Mouse (Mus musculus): ENCODE measurements around the gene Pfkm.

Gene Pfkm

GRCm38 (mm10) chr15:98102401-98102800, 10.0 kb downstream of the Pfkm start:
- DNase-seq: no peak

- DNase-seq: no peak
Measured at GRCm38 (mm10) chr15:98106506-98106905, 14.1 kb downstream of the Pfkm start.

DNA sequence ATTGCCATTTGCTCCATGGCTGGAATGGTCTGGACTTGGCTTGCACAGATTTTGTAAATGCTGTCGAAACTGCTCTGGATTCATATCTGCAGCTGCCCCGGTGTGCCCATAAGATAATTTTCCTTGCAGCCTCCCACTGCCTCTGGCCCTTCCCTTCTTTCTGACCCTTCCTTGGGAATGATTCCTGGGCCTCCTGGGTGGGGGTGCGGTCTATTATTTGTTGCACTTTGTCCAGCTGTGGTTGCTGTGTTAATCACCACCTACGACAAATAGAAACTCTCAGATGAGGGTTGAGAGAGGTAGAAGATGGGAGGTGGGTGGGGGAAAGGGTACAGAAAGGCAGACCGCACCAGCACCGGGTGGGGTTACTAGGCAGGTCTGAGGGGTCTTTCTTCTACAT, 14.8 kb downstream of the Pfkm start:
- DNase-seq: no peak

DNA sequence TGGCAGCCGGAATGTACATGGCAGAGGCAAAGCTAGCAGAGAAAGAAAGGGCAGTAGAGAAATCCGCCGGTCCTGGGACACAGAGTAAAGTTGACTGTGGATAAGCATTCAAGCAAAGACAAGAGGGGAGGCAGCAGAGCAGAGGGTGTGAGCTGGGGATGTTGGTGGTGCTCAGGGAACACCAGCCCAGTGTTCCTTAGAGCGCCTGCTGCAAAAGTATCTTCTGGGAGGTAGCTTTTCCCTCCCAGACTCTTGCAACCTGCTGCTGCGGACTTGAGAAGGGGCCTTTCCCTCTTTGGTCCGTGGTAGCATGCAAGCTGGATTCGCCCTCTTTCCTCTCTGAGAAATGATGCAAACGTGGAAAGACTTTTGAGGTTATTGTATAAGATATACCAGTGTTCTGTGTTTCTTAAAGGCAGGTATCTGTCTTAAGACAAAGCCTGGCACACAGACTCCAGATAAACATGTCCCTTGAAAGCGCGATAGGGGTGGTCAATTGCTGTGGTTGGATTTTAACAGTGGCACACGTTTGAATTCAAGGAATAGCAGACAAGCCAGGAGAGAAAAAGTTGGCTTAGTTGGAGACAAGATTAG, 15.4 kb downstream of the Pfkm start:
- no peak for DNase-seq

DNA sequence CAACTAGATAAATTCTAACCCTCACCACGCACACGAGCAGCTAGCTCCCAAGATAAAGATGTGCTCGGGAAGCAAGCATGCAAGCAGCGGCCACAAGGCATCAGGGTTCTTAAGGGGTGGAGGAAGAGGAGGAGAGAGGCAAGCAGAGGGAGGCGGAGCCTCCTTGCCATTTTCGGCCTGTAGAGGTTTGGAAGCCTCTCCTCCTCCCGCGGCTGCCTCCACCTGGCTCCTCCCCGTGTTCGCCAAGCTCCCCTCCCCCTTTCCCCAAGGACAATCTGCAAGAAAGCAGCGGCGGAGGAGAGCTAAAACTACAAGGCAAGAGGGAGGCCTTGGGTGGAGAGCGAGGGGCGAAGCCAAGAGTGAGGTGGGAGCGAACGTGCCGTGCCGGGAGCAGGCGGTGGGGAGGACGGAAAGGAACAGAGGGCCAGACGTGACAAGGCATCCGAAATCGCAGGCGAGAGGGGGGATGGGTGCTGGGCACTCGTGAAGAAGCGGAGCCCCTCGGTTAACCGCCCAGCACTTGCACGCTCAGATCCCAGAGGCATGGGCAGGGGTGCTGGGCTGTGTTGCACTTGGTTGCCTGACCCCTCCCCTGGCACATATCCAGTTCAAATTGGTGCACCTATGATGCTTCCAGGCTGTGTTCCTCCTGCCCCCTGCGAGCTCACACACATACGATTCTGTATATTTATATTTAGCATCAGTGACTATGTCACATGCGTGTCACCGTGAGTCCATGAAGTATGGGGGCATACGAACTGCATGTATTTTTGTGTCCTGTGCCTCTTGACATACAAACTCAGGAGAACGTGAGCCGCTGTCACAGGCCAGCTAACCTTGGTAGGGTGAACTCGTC, 16.1 kb downstream of the Pfkm start:
- peak; percentile 87 for DNase-seq

DNA sequence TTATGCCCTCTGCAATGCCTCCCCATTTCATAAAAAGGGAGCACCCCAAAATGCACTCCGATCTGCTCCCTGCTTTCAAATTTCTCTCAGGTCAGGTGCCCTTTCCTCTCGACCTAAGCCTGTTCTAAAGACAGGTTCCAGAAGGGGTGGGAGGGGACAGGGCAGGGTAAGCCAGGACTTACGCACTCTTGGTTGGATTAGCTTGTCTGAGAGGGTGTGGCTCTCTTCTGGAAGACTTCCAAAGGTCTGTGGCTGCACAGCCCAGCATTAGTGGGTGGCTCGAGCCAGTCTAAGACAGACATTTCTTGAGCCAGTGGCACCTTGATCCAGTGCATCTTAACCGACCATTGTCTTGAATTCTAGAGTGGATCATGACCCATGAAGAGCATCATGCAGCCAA, 19.4 kb downstream of the Pfkm start:
- no peak for DNase-seq

DNA sequence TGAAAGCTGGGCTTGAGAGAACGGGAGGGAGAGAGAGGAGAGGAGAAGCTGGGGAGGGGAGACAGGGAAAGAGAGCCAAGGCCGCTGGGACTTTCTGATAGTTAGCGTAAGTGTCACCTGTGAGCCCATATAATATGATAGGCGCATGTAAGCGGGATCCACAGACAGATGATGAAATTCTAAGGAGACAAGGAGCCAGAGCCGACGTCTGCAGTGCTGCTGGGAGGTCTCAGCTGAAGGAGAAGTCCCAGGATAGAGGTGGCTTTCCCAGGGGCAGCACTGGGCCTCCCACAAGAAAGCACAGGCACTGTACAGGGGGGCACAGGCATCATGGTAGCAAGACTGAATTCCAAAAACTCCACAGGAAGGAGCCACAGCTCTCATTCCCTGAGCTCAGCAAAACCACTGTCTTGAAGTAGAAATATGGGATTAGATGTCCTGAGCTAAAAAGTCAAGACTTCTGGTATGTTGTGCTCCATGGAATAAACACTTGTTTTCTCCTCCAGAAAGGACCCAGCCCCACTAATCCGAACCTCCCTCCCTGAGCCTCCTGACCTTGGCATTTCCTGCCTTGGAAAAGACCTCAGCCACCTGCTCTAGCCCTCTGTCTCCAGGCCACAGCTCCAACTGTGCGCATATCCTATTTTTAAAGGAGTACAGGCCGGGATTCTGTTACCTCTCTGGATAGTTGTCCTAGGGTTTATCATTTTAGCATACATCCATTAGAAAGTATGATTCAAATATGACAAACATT, 21.9 kb downstream of the Pfkm start:
- DNase-seq: no peak

GRCm38 (mm10) chr15:98114852-98115778, 22.7 kb downstream of the Pfkm start:
- DNase-seq: no peak

- DNase-seq: no peak
Measured at GRCm38 (mm10) chr15:98115779-98116163, 23.4 kb downstream of the Pfkm start.

GRCm38 (mm10) chr15:98116287-98116686, 23.9 kb downstream of the Pfkm start:
- DNase-seq: no peak

DNA sequence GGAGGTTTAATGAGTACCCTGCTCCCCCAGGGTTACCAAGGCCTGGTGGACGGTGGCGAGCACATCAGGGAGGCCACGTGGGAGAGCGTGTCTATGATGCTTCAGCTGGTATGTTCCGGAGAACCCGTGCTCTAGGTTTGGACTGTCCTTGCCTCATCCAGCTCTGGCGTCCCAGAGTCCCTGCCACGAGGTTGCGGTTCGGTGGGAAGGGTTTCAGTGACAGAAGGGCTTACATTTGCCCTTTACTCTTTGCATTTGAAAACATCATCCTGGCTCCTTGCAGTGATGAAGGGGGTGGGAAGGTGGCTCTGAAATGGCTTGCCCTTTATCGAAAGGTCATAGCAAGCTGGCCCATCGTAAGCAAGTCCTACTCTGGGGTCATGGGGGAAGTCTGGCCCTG, 27.0 kb downstream of the Pfkm start:
- no peak for DNase-seq

GRCm38 (mm10) chr15:98120831-98121230, 28.4 kb downstream of the Pfkm start:
- no peak for DNase-seq

- DNase-seq: no peak
Measured at GRCm38 (mm10) chr15:98131001-98131400, 38.6 kb downstream of the Pfkm start.

DNA sequence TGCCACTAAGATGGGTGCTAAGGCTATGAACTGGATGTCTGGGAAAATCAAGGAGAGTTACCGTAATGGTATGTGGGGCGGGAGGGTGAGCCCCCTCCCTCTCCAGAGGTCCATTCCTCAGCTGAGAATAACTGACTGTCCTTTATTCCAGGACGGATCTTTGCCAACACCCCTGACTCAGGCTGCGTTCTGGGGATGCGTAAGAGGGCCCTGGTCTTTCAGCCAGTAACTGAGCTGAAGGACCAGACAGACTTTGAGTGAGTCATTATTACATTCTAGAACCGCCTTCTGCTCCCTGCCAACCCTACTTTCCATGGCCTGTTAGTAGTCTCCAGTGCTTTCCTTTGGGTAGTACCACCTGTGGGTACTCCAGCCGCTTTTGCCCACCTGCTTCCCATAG, 39.1 kb downstream of the Pfkm start:
- DNase-seq: no peak

DNA sequence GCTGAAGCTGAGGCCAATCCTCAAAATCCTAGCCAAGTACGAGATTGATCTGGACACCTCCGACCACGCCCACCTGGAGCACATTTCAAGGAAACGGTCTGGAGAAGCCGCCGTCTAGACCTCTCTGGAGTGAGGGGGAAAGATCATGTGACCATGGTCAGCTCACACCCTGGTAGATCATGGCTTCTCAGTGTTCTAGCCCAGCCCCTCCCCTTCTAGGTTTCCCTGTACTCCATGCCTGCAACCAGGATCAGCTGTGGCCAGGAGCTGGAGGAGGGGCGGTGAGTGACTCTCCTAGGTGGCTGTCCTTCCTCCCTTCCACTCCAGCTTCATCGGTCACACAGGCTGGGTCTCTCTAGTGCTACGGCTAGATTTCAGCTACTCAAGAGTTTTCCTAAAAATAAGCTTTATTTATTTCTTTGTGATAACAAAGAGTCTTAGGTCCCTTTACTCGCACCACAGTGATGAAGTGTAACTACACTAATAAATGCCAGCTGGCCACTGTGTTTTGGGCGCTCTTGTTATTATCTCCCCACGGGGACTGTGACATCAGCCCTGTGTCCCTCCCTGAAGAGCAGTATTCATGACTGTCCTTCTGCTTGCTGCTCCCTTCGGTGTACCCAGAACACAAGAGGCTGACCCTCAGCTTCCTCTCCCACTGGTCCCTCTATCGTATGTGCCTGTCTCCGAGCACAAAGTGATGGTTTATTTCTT, 39.7 kb downstream of the Pfkm start:
- no peak for DNase-seq

- no peak for DNase-seq
Measured at GRCm38 (mm10) chr15:98133471-98133870, 41.1 kb downstream of the Pfkm start.

- no peak for DNase-seq
Measured at GRCm38 (mm10) chr15:98134034-98134433, 41.6 kb downstream of the Pfkm start.

DNA sequence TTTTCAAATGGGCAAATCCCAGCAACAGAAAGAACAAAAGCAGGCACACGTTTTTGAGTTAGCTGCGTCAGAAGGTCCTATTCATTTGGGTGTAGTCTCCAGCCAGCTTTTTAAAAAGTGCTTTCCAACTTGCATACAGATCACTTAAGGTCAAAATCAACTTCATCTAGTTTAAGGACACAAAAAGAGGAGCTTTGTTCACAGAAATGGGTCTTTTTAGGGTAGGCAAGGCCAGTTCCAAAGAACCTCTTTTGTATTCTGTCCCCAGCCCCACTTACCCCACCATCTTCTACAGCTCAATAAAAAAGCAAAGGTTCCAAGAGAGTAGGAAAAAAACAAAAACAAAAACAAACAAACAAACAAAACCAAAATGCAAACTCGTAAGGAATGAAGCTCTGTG, 42.3 kb downstream of the Pfkm start:
- DNase-seq: no peak

GRCm38 (mm10) chr15:98135671-98136070, 43.3 kb downstream of the Pfkm start:
- no peak for DNase-seq

DNA sequence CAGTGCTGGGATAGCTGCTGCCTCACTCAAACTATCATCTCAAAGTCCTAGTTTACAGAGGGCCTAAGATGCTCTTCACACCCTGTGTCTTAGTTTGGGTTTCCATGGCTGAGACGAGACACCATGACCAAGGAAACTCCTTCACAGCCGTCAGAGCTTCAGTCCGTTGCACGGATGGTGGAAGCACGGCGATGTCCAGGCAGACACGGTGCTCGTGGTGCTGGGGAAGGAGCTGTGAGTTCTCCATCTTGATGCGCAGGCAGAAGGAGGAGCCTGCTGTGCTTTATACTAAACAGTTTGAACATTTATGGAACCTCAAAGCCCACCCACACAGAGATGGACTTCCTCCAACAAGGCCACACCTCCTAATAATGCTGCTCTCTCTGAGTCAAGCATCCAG, 44.5 kb downstream of the Pfkm start:
- no peak for DNase-seq

GRCm38 (mm10) chr15:98139763-98140162, 47.4 kb downstream of the Pfkm start:
- no peak for DNase-seq

- DNase-seq: no peak
Measured at GRCm38 (mm10) chr15:98140809-98141208, 48.4 kb downstream of the Pfkm start.
